Mouse (Mus musculus) left cerebral cortex, postnatal 4 days (tissue): ENCODE results near the gene Dlec1. TPM values are rescaled to one million over a fixed set of nuclear protein-coding genes. Genes with fewer than 3 reads are reported as not detected.
A peak's percentile ranks its signal among the peaks of the same experiment; 100 is the strongest.

Experiments used
- DNase-seq: peaks from one replicate; pipeline ENCODE4 v3.0.0-alpha.2; 2022
- intact Hi-C: fragments of 180-260 bp; cut with DNase I; formaldehyde crosslinking; loops from one replicate; pipeline ENCODE4 v1.15.1; 2025
- total RNA-seq, 2 experiments: library from RNA; stranded (reverse); gene quantifications; 2 replicates each; pipeline ENCODE4 v1.2.3; 2021

Gene Dlec1
- total RNA-seq, 2 experiments from 2014 or later: 0.82 to 2.6 TPM

- intact Hi-C loops: no loop called here
- DNase-seq: peak; percentile 23
These were observed 90.1 kb downstream of the Dlec1 start for GRCm38 (mm10) chr9:119192202-119192990.

Other genes starting within 250 kb of the Dlec1 start
- 10 to 100 TPM; 18.3 to 19.6 TPM for gene Ctdspl, start 176.0 kb upstream of the Dlec1 start, total RNA-seq
- 1 to 10 TPM; 1.2 to 2.4 TPM for gene Vill, start 49.7 kb upstream of the Dlec1 start, total RNA-seq
- 10 to 100 TPM; 16.3 to 17.3 TPM for gene Plcd1, start 9.0 kb upstream of the Dlec1 start, total RNA-seq
- gene Acaa1b, start 54.6 kb downstream of the Dlec1 start, total RNA-seq: 1 to 10 TPM; 2.2 to 3.7 TPM
- gene Gm47289, start 56.7 kb downstream of the Dlec1 start, total RNA-seq: not detected
- gene Slc22a13, start 106.6 kb downstream of the Dlec1 start, total RNA-seq: not detected
- 10 to 100 TPM; 53.4 to 53.8 TPM for gene Oxsr1, start 219.9 kb downstream of the Dlec1 start, total RNA-seq
- gene Acaa1a, start 237.2 kb downstream of the Dlec1 start, total RNA-seq: 10 to 100 TPM; 58.3 to 73.2 TPM
- gene Myd88, start 238.9 kb downstream of the Dlec1 start, total RNA-seq: 1 to 10 TPM; 4.8 to 5.2 TPM